In genomic region chr2:173443262-173443661, GRCm38 (mm10) we compare ENCODE assay signal across 24 mouse cellular contexts.
"Had no signal": no experiment of that assay in that cellular context is flagged by ENCODE, and none has a peak within 500 bp of the region (broad histone marks: within the 10 kb centered on the region; RNA-seq: fewer than 3 reads in every experiment).

No protein-coding gene starts in this region.

- H3K4me3 ChIP-seq: hindbrain, embryonic 15.5 days; intestine, embryonic 15.5 days; layer of hippocampus, adult 2 months; limb, embryonic 10.5 days; limb, embryonic 13.5 days; liver, embryonic 12.5 days; liver, embryonic 15.5 days; lung, embryonic 15.5 days; megakaryocyte, embryonic 14.5 days; midbrain, embryonic 12.5 days; myocyte had no signal

- H3K27ac ChIP-seq: hindbrain, embryonic 15.5 days; intestine, embryonic 15.5 days; layer of hippocampus, adult 2 months; limb, embryonic 10.5 days; limb, embryonic 13.5 days; liver, embryonic 12.5 days; liver, embryonic 15.5 days; lung, embryonic 15.5 days; midbrain, embryonic 12.5 days; stomach, postnatal 0 days had no signal

- H3K27me3 ChIP-seq: hindbrain, embryonic 15.5 days; intestine, embryonic 15.5 days; limb, embryonic 13.5 days; liver, embryonic 12.5 days; liver, embryonic 15.5 days; lung, embryonic 15.5 days had no signal

- H3K36me3 ChIP-seq: hindbrain, embryonic 15.5 days; intestine, embryonic 15.5 days; limb, embryonic 10.5 days; limb, embryonic 13.5 days; liver, embryonic 12.5 days; liver, embryonic 15.5 days; lung, embryonic 15.5 days; midbrain, embryonic 12.5 days had no signal

- ATAC-seq: intestine, embryonic 15.5 days; liver, embryonic 12.5 days had no signal

- DNase-seq: kidney, adult 11 months; kidney, adult 9 months; layer of hippocampus, adult 9-11 months; liver; lung, adult 18-20 months; lung, postnatal 10 days; lung, postnatal 36 days; right cerebral cortex, adult 18-20 months; right cerebral cortex, postnatal 14 days; right cerebral cortex, postnatal 4 days; thymus, adult 2 months; thymus, postnatal 14 days had no signal

- H3K9ac ChIP-seq: hindbrain, embryonic 15.5 days; intestine, embryonic 15.5 days; limb, embryonic 13.5 days; liver, embryonic 12.5 days; liver, embryonic 15.5 days; lung, embryonic 15.5 days; midbrain, embryonic 12.5 days had no signal

- H3K4me2 ChIP-seq: hindbrain, embryonic 15.5 days; intestine, embryonic 15.5 days; limb, embryonic 13.5 days; liver, embryonic 12.5 days; liver, embryonic 15.5 days; lung, embryonic 15.5 days; midbrain, embryonic 12.5 days had no signal

- H3K9me3 ChIP-seq: hindbrain, embryonic 15.5 days; intestine, embryonic 15.5 days; limb, embryonic 10.5 days; liver, embryonic 12.5 days; liver, embryonic 15.5 days; lung, embryonic 15.5 days; midbrain, embryonic 12.5 days had no signal

- H3K4me1 ChIP-seq: liver, embryonic 12.5 days; liver, embryonic 15.5 days; lung, embryonic 15.5 days; midbrain, embryonic 12.5 days had no signal
